Mouse (Mus musculus) lung, postnatal 0 days (tissue): ENCODE measurements at regions not wholly inside any gene's neighbourhood (a gene's known extent, or its start where the extent isn't known, plus 50 kb on each side); places are given as distances from the start of the nearest gene placed in this dataset.
A peak's percentile ranks its signal among the peaks of the same experiment; 100 is the strongest.

Experiments used
- ATAC-seq: fragments of 200-750 bp; cut with Nextera tagmentation; 2 replicates; pipeline ENCODE4 v1.8.0; 2017; ENCODE audit warnings: moderate library complexity
- DNase-seq: peaks from one replicate; pipeline ENCODE4 v3.0.0-alpha.2; 2016; ENCODE audit warnings: low spot score
- H3K27ac ChIP-seq: fragments of 300-500 bp; sonication (generic); 2 replicates; pipeline ENCODE4 v1.5.1; 2014; ENCODE audit warnings: antibody characterized with exemption, mild to moderate bottlenecking, low read length, mixed read lengths
- H3K27me3 ChIP-seq: fragments of 300-500 bp; sonication (generic); replicated peaks from 2 replicates; pipeline ENCODE4 v1.6.1; 2014; ENCODE audit warnings: low read length, mixed read lengths; ENCODE audit not compliant: insufficient read depth
- H3K36me3 ChIP-seq: fragments of 300-500 bp; sonication (generic); 2 replicates; pipeline ENCODE4 v1.6.1; 2014; ENCODE audit warnings: low read length, mixed read lengths; ENCODE audit not compliant: insufficient read depth
- H3K4me1 ChIP-seq: fragments of 300-500 bp; sonication (generic); 2 replicates; pipeline ENCODE4 v1.6.1; 2014; ENCODE audit warnings: antibody characterized with exemption, low read depth, low read length, mixed read lengths; ENCODE audit not compliant: insufficient read depth
- H3K4me2 ChIP-seq: fragments of 300-500 bp; sonication (generic); replicated peaks from 2 replicates; pipeline ENCODE4 v1.6.1; 2014; ENCODE audit warnings: low read depth, mild to moderate bottlenecking, low read length, moderate library complexity, mixed read lengths
- H3K4me3 ChIP-seq: fragments of 300-500 bp; sonication (generic); 2 replicates; pipeline ENCODE4 v1.5.1; 2014; ENCODE audit warnings: low read depth, low read length
- H3K9ac ChIP-seq: fragments of 300-500 bp; sonication (generic); replicated peaks from 2 replicates; pipeline ENCODE4 v1.6.1; 2014; ENCODE audit warnings: low read depth, mild to moderate bottlenecking
- H3K9me3 ChIP-seq: fragments of 300-500 bp; sonication (generic); 2 replicates; pipeline ENCODE4 v1.6.1; 2016; ENCODE audit warnings: low read length, mixed read lengths
- CTCF ChIP-seq: IDR thresholded peaks from 2 replicates; pipeline ENCODE4 v1.5.1; 2016; ENCODE audit warnings: antibody characterized with exemption, mild to moderate bottlenecking
- EP300 ChIP-seq: IDR thresholded peaks from 2 replicates; pipeline ENCODE4 v1.6.1; 2016; ENCODE audit warnings: antibody characterized with exemption, mild to moderate bottlenecking, control low read depth
- WGBS: fragments of 180-500 bp; shearing (Covaris S2); extraction: QIAGEN DNeasy Blood & Tissue Kit; methylation state at CpG from one replicate; pipeline ENCODE4 v1.1.7; 2014; 5-methylcytosine and 5-hydroxymethylcytosine counted together

- Histone ChIP-seq H3K27me3 (no peaks in the 10 kb centered on the region), H3K27ac (no peak overlapping the region), H3K4me1 (peaks cover 7% of the 10 kb centered on the region; the same call in 1 of the 2 replicates), H3K4me3 (no peak overlapping the region), H3K36me3 (no peaks in the 10 kb centered on the region), H3K4me2 (no peak overlapping the region), H3K9ac (no peak overlapping the region), H3K9me3 (no peaks in the 10 kb centered on the region)
- DNase-seq = no peak
- no peak for ATAC-seq
- no peak for TF ChIP-seq EP300
- peak; percentile 42 for TF ChIP-seq CTCF
- 89% methylated on average over 5 of the region's 5 CpGs for WGBS
Measured at GRCm38 (mm10) chr17:84030699-84031098, 157.0 kb downstream of the Zfp36l2 start.

GRCm38 (mm10) chr17:84028157-84028970 is 159.4 kb downstream of the Zfp36l2 start:
- no peak overlapping the region for H3K9ac ChIP-seq
- peak; percentile 81 for DNase-seq
- peak; percentile 84 for ATAC-seq
- peaks cover 7% of the 10 kb centered on the region; the same call in 1 of the 2 replicates for H3K4me1 ChIP-seq
- peak overlapping the region; percentile 28 for H3K4me2 ChIP-seq
- no peak overlapping the region for H3K27ac ChIP-seq
- TF ChIP-seq CTCF (peak; percentile 99), EP300 (no peak)
- WGBS = 17% methylated on average over 27 of the region's 27 CpGs
- no peaks in the 10 kb centered on the region for H3K9me3 ChIP-seq
- no peaks in the 10 kb centered on the region for H3K27me3 ChIP-seq
- no peak overlapping the region for H3K4me3 ChIP-seq
- no peaks in the 10 kb centered on the region for H3K36me3 ChIP-seq

GRCm38 (mm10) chr17:84027275-84027674 is 160.5 kb downstream of the Zfp36l2 start:
- Histone ChIP-seq H3K9me3 (no peaks in the 10 kb centered on the region), H3K4me3 (no peak overlapping the region), H3K4me1 (peaks cover 7% of the 10 kb centered on the region; the same call in 1 of the 2 replicates), H3K9ac (no peak overlapping the region), H3K36me3 (no peaks in the 10 kb centered on the region), H3K4me2 (no peak overlapping the region), H3K27me3 (no peaks in the 10 kb centered on the region), H3K27ac (no peak overlapping the region)
- no peak for ATAC-seq
- DNase-seq = no peak
- 60% methylated on average over 9 of the region's 9 CpGs for WGBS
- no peak for TF ChIP-seq CTCF

GRCm38 (mm10) chr17:84026110-84026509 is 161.6 kb downstream of the Zfp36l2 start:
- no peak for TF ChIP-seq EP300
- no peak for TF ChIP-seq CTCF
- H3K36me3 ChIP-seq = no peaks in the 10 kb centered on the region
- H3K9me3 ChIP-seq = no peaks in the 10 kb centered on the region
- no peak overlapping the region for H3K4me3 ChIP-seq
- no peak overlapping the region for H3K27ac ChIP-seq
- 39% methylated on average over 7 of the region's 9 CpGs for WGBS
- H3K9ac ChIP-seq = no peak overlapping the region
- ATAC-seq = peak; percentile 74
- DNase-seq = peak; percentile 83
- H3K4me1 ChIP-seq = peaks cover 7% of the 10 kb centered on the region; the same call in 1 of the 2 replicates
- no peaks in the 10 kb centered on the region for H3K27me3 ChIP-seq
- H3K4me2 ChIP-seq = no peak overlapping the region

GRCm38 (mm10) chr17:84022358-84022757 is 165.4 kb downstream of the Zfp36l2 start:
- no peak for TF ChIP-seq CTCF
- TF ChIP-seq EP300 = no peak
- Histone ChIP-seq H3K4me3 (no peak overlapping the region), H3K4me1 (no peaks in the 10 kb centered on the region), H3K27me3 (no peaks in the 10 kb centered on the region), H3K9me3 (no peaks in the 10 kb centered on the region), H3K36me3 (no peaks in the 10 kb centered on the region), H3K4me2 (no peak overlapping the region), H3K27ac (no peak overlapping the region), H3K9ac (no peak overlapping the region)
- DNase-seq (no peak), ATAC-seq (no peak)
- WGBS = 88% methylated on average over 7 of the region's 7 CpGs

- H3K4me3 ChIP-seq = no peak overlapping the region
- H3K4me2 ChIP-seq = no peak overlapping the region
- no peaks in the 10 kb centered on the region for H3K36me3 ChIP-seq
- H3K9me3 ChIP-seq = no peaks in the 10 kb centered on the region
- no peaks in the 10 kb centered on the region for H3K27me3 ChIP-seq
- H3K4me1 ChIP-seq = no peaks in the 10 kb centered on the region
- DNase-seq = no peak
- TF ChIP-seq CTCF (no peak), EP300 (no peak)
- ATAC-seq = no peak
- 50% methylated on average over 1 of the region's 1 CpGs for WGBS
- no peak overlapping the region for H3K27ac ChIP-seq
- no peak overlapping the region for H3K9ac ChIP-seq
Measured at GRCm38 (mm10) chr17:84018817-84019216, 168.9 kb downstream of the Zfp36l2 start.
